26 mouse cellular contexts compared by ENCODE assay signal in the genomic region with DNA sequence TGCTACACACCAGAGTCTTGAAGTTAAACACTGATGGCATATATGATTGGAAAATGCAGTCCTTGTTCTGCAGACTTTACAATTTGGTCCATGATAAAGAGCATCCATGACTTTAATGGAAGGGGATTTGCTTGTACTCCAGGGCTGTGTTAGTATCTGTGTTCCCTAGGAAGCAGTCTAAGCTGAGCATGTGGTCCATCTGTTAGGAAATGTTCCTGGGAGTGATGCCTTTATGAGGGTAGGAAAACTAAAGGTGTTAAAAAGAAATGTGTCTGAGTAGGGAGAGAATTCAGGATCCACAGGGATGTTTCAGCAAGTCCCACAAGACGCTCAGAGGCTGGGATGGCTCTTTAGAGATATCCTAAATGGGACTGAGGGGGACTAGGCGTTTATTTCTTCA.
DNase-seq lines count a peak whose midpoint lies in the region; ATAC-seq lines count a peak whose summit lies in the region.
"Had no signal": no experiment of that assay in that cellular context is flagged by ENCODE, and none has a peak within 500 bp of the region (broad histone marks: within the 10 kb centered on the region; RNA-seq: fewer than 3 reads in every experiment).

No protein-coding gene starts in this region.

- no peaks in the 10 kb centered on the region for H3K36me3 ChIP-seq in forebrain, embryonic 16.5 days (ENCODE audit: control insufficient read depth, insufficient read depth)
- H3K36me3 ChIP-seq: embryonic facial prominence, embryonic 13.5 days; heart, embryonic 10.5 days; intestine, embryonic 15.5 days; limb, embryonic 10.5 days; neural tube, embryonic 13.5 days had no signal

- H3K27ac ChIP-seq in forebrain, embryonic 16.5 days (ENCODE audit: low read length) = no peak overlapping the region
- H3K27ac ChIP-seq: embryonic facial prominence, embryonic 13.5 days; heart, embryonic 10.5 days; intestine, embryonic 15.5 days; limb, embryonic 10.5 days; macrophage; neural tube, embryonic 13.5 days had no signal

- 0 out of 2 replicates have a peak, but pooled peaks have one; percentile 47 for ATAC-seq in forebrain, embryonic 16.5 days
- ATAC-seq: hindbrain, embryonic 16.5 days; intestine, embryonic 15.5 days; liver, postnatal 0 days; lung, postnatal 0 days; midbrain, embryonic 16.5 days had no signal

- no peaks in the 10 kb centered on the region for H3K9me3 ChIP-seq in forebrain, embryonic 16.5 days (ENCODE audit: control insufficient read depth, low read length)
- H3K9me3 ChIP-seq: embryonic facial prominence, embryonic 13.5 days; heart, embryonic 10.5 days; intestine, embryonic 15.5 days; limb, embryonic 10.5 days; neural tube, embryonic 13.5 days had no signal

- H3K4me1 ChIP-seq in forebrain, embryonic 16.5 days (replicated peaks; ENCODE audit: control insufficient read depth, insufficient read depth, low read length) = no peaks in the 10 kb centered on the region; the same call in 1 of the 2 replicates
- H3K4me1 ChIP-seq: embryonic facial prominence, embryonic 13.5 days; heart, embryonic 10.5 days; intestine, embryonic 15.5 days; limb, embryonic 10.5 days; neural tube, embryonic 13.5 days had no signal

- H3K4me2 ChIP-seq in forebrain, embryonic 16.5 days (ENCODE audit: low read length) = no peak overlapping the region
- H3K4me2 ChIP-seq: embryonic facial prominence, embryonic 13.5 days; intestine, embryonic 15.5 days; neural tube, embryonic 13.5 days had no signal

- 85% methylated on average over 2 of the region's 2 CpGs for WGBS in forebrain, embryonic 16.5 days

- peak; percentile 25 for DNase-seq in cerebellum, adult 11-12 months
- DNase-seq in cerebellum, postnatal 36 days = no peak
- DNase-seq in layer of hippocampus, adult 11-12 months (ENCODE audit: low spot score) = peak; percentile 7
- no peak for DNase-seq in layer of hippocampus, postnatal 10 days (ENCODE audit: low spot score in 2 of 2)
- DNase-seq in adrenal gland, adult 18-20 months (ENCODE audit: low spot score in 2 of 2) = no peak
- no peak for DNase-seq in ovary, postnatal 10 days (ENCODE audit: low spot score)
- DNase-seq: adrenal gland, postnatal 25 days; gastrocnemius, postnatal 10 days; heart, postnatal 4 days; kidney, adult 8-10 months; kidney, postnatal 14 days; liver, postnatal 0 days; thymus, adult 2 months; thymus, postnatal 4 days had no signal

- no peak overlapping the region for H3K9ac ChIP-seq in forebrain, embryonic 16.5 days (replicated peaks; ENCODE audit: low read depth, low read length)
- H3K9ac ChIP-seq: embryonic facial prominence, embryonic 13.5 days; intestine, embryonic 15.5 days; liver, postnatal 0 days; neural tube, embryonic 13.5 days had no signal

- H3K27me3 ChIP-seq in forebrain, embryonic 16.5 days (replicated peaks; ENCODE audit: control insufficient read depth, insufficient read depth, low read length) = no peaks in the 10 kb centered on the region
- H3K27me3 ChIP-seq: embryonic facial prominence, embryonic 13.5 days; intestine, embryonic 15.5 days; neural tube, embryonic 13.5 days had no signal

- H3K4me3 ChIP-seq in forebrain, embryonic 16.5 days (replicated peaks; ENCODE audit: low read length) = no peak overlapping the region
- H3K4me3 ChIP-seq: embryonic facial prominence, embryonic 13.5 days; erythroblast, embryonic 14.5 days; heart, embryonic 10.5 days; intestine, embryonic 15.5 days; limb, embryonic 10.5 days; myocyte; neural tube, embryonic 13.5 days had no signal

Comparison
In these comparisons a context has a peak if more than half of its experiments do, and no peak if none do; other contexts are left out.
1. DNase-seq: peak in cerebellum, adult 11-12 months (single experiment) and layer of hippocampus, adult 11-12 months (single experiment); none in cerebellum, postnatal 36 days (0 of 2), layer of hippocampus, postnatal 10 days (0 of 2), adrenal gland, adult 18-20 months (0 of 2) and ovary, postnatal 10 days (single experiment).